Mouse (Mus musculus) layer of hippocampus, adult 11-12 months (tissue): ENCODE measurements around the gene Ndrg4.
A peak's percentile ranks its signal among the peaks of the same experiment; 100 is the strongest.

Experiments used
- DNase-seq: peaks from one replicate; pipeline ENCODE4 v3.0.0; 2022; ENCODE audit warnings: low spot score

Ndrg4 gene

GRCm38 (mm10) chr8:95678024-95678611 is 1.3 kb downstream of the Ndrg4 start:
- DNase-seq = no peak

- DNase-seq = peak; percentile 58
These were observed 11.4 kb downstream of the Ndrg4 start for GRCm38 (mm10) chr8:95688073-95688672.

DNA sequence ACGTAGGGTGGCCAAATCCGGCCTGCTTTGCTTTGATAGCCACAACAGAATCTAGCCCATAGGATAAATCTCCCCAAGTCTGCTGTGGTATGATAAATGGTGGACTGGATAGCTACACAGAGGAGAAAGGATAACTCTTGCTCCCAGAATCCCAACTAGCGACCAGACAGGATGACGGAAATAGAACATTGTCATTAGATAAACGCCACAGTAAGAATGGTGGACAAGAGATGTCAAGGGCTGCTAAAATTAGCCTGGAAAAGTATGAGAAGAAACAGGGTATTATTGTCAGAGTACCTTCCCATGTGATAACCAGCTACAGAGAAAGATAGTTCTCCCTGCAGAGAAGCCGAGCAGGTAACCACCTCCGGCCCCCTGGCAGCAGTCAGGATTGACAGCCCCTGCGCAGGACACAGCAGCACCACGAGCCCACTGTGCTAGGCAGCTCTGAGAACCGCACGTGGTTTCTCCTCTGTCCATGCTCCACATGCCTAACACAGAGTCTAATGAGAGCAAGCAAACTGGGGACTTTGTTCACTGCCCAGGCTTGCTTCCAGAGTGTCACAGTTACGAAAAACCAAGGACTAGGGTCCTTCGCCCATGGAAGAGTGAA is 14.3 kb downstream of the Ndrg4 start:
- no peak for DNase-seq

DNA sequence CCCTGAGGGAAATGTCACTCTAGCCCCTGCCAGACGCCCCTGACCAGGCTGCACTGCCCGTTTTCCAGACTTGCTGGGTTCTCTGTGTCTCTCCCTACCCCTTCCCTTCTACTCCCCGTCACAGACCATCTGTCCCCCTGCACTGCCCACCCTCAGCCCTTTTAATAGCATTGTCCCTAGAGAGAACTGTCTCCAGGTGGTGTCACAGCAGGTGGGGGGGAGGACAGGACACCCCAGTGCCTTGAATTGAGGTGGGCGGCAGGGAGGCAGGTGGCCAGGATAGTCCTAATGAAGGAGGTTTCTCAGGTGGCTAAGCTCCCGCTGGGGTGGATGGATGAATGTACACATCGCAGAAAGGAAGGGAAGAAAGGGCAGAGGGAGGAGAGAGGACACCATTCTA is 17.9 kb downstream of the Ndrg4 start:
- DNase-seq = peak; percentile 76

DNA sequence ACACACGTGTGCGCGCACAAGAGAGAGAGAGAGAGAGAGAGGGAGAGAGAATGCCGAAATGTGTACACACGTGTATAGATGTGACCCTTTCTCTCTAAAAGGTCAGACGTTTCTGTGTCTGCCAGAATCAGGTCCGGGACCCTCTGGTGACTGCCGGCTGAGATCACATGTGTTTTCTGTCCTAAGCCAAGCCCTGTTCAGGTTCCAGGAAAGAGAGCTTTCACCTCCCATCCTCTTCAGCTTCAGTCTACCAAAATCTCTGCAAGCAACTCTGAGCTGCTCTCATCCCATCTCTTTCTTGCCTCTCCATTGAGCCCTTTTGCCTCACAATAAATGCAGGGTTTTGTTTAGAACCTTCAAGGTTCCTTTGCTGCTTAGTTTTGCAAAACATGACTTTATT is 19.9 kb downstream of the Ndrg4 start:
- no peak for DNase-seq

GRCm38 (mm10) chr8:95697128-95697527 is 20.3 kb downstream of the Ndrg4 start:
- DNase-seq = peak; percentile 92

DNA sequence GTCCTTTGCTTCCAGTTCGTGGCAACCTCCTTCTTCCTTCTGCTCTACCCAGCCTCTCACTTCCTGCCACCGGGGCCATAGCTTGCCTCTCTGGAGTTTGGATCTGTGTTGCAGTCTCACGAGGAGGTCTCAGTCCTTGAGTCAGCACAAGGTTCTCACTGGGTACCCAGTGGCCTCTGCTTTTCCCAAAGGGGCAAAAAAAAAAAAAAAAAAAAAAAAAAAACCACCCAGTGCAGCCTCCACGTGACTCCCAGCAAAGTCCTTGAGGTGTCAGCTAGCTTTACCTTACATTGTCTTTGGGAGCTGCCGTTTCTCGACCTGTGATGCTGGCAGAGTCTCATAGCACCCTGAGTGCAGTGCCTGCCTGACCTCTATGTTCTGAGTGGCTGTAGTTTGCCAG is 21.4 kb downstream of the Ndrg4 start:
- no peak for DNase-seq

- peak; percentile 87 for DNase-seq
These were observed 23.5 kb downstream of the Ndrg4 start for GRCm38 (mm10) chr8:95700282-95700681.

DNA sequence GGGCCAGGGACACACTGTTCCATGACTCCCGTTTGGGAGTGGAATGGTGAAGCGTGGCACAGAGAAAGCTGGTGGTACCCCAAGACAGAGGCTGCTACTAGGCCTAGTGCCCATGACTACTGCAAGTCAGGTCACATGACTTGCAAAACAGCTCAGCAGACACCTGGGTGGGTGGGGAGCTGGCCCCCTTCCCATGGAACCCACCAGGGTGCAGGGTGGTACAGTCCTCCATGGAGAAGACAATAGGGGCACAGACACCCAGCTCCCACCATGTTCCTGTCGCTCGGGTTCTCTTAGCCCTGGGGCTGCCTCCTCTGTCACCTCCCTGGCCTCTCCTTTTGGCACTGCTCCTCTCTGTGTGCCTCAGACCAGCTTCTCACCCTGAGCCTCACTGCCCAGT is 25.0 kb downstream of the Ndrg4 start:
- no peak for DNase-seq

DNA sequence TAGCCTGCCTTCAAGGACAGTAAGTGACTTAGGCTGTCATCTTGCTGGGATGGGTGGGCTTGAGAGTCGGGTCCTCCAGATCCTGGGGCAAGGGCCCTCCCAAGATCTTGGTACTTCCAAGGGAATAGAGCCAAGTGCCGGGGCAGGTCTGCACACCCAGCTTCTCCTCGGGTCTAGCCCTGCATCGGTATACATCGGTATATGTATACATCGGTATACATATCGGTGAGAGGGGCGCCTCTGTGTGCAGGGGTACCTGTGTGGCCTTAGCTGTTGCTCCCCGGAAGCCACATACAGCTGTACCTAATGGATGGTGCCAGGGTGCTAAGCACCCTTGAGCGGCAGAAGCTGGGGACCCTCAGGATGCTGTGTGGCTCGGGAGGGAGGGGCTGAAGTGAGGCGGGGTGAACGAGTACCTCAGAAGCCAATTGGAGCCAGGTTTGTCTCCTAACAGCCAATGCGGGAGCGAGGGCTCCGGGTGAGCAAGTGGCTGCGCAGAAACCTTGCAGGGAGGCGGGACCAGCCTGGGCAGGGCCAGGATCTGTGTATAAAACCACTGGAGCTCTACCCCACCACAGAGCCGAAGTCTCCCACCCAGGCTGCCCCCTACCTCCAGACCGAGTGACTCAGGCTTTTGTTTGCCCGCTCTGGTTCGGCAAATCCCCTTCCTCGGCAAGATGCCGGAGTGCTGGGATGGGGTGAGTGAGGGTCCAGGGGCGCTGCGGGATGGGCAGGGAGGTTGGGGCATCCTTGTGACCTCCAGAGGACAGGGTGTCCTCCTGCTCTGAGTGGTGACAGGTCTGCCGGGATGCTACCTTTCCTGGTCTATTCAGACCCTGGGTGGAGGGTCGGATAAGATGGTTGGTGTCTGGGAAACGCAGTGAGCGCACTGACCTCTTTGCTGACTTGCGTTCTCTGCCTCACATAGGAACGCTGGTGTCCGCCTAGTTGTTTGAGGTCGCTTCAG is 26.0 kb downstream of the Ndrg4 start:
- DNase-seq = peak; percentile 92

DNA sequence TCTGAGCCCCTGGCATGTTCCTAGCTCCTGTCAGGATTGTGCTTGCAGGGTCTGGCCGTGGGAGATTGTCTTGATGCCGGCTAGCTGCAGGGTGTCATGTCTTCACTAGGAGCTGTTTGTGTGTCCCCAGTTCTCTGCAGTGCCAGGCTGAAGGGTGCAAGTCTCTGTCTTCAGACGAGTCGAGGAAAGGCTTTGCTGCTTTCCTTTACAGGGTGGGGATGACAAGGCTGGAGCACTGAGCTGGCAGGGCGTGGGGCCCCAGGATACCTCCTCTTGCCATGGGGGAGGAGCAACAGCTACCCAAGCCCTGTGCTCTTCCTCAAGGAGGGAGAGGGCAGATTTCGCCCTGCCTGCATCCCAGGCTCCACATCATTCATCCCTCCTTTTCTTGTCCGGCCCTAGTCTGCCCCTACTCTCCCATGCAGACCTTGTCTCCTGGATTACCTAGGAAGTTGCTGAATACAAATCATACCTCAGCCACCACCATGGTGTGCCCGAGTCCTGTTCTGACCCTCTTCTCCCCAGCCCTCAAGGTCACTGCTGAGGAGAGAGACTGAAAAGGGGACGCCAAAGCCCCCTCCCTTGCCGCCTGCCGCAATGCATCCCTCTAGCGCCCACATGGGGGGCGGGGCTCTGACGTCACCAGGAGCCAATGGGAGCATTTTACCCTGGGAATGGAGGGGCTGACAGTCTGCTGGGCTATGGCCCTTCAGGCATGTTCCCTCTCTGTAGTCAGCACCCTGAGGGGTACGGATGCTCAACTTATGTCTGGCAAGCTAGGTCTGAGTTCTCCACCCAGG is 26.9 kb downstream of the Ndrg4 start:
- DNase-seq = peak; percentile 86

- peak; percentile 9 for DNase-seq
These were observed 27.8 kb downstream of the Ndrg4 start for GRCm38 (mm10) chr8:95704538-95704937.

DNA sequence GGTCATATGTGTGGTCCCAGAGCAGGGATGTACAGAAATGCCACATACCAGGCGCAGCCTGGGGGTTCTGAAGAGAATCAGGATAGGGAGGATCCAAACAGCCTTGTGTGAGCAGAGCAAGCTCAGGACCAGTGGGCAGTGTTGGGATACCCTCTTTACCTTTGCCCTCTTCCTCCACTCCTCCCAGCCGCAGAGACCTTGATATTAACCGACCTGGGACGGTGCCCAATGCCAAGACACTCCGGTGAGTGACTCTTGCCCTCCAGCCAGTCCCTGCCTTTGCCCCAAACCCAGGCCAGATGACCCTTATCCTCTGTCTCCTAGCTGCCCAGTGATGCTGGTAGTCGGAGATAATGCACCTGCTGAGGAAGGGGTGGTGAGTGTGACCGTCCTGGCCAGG is 32.8 kb downstream of the Ndrg4 start:
- DNase-seq = no peak

GRCm38 (mm10) chr8:95711029-95711428 is 34.2 kb downstream of the Ndrg4 start:
- DNase-seq = no peak

- DNase-seq = no peak
These were observed 35.6 kb downstream of the Ndrg4 start for GRCm38 (mm10) chr8:95712395-95712794.

DNA sequence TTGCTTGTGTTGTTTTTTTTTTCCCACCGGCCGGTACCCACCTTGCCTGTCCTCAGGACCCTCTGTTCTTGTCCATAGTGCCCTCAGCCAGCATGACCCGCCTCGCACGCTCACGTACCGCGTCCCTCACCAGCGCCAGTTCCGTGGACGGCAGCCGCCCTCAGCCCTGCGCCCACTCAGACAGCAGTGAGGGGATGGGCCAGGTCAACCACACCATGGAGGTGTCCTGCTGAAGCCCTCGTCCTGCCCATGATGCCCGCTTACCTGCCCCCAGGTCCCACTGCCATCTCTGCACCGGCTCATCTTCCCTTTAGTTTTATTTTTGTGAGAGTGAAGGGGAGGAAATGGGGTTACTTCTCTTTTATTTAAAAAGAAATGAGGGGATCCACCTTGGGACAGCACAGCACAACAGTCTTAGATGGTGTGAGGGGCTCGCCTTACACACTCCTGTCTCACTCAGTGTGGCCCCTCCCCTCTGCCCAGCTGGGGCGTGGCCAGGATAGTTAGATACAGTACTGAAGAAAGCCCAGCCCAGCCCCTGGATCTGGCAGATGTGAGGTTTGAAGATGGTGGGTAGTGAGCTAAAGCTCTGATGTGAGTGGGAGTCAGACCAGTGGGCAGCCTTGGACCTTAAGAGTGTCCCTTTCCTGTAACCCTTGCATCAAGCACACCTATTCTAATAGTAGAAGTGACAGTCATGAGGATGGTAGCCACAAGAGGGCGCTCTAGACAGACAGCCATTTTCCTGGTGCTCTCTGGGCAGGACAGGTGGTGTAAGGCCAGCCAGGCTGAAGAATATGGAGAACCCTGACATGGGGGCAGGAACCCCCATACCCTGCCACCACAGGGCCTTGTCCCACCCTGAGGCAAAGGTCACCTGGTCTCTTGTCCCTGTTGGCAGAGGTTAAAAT is 36.6 kb downstream of the Ndrg4 start:
- DNase-seq = peak; percentile 82

GRCm38 (mm10) chr8:95714367-95714766 is 37.6 kb downstream of the Ndrg4 start:
- DNase-seq = peak; percentile 30

GRCm38 (mm10) chr8:95714837-95715413 is 38.1 kb downstream of the Ndrg4 start:
- DNase-seq = no peak

DNA sequence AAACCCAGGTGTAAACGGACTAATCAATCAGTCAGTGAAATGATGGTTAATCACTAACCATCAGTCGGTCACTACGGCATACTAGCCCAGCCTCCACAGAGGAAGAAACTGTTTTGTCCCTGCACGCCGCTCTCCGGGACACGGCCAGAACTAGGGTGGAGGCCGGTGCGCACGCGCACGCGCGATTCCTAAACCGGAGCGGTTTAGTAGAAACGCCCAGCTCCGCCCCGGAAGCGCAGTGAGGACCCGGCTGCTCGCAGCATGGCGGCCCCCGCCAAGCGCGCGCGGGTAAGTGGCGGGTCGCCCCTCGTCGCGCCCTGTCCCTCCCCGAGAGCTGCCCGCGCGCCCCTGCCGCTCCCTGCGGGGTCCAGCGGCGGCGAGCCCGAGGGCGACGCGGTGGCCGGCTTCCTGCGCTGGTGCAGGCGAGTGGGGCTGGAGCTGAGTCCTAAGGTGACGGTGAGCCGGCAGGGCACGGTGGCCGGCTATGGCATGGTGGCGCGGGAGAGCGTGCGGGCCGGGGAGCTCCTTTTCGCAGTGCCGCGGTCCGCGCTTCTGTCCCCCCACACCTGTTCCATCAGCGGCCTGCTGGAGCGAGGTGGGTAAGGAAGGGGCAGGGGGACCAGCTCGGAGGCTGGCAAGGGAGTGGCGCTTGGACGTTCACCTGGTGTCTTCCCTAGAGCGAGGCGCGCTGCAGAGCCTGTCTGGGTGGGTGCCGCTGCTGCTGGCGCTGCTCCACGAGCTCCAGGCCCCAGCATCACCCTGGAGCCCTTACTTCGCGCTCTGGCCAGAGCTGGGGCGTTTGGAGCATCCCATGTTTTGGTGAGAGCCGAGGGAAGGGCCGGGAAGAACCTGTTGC is 39.1 kb downstream of the Ndrg4 start, which contains the start of gene Setd6:
TSS of gene Setd6 (plus strand) at position 206 of the 856 bp plus-strand sequence.
- peak; percentile 78 for DNase-seq
